Mouse (Mus musculus) lung, embryonic 16.5 days (tissue): ENCODE data around the gene Gm49601. TPM values are rescaled to one million over a fixed set of nuclear protein-coding genes. Genes with fewer than 3 reads are reported as not detected.

ENCODE experiments used
- ATAC-seq: fragments of 200-750 bp; cut with Nextera tagmentation; 2 replicates; pipeline ENCODE4 v1.8.0; 2017; ENCODE audit warnings: low read depth, mild to moderate bottlenecking, moderate library complexity
- H3K27ac ChIP-seq: fragments of 300-500 bp; sonication (generic); 2 replicates; pipeline ENCODE4 v1.5.1; 2014; ENCODE audit warnings: mild to moderate bottlenecking, control low read depth, low read length
- H3K27me3 ChIP-seq: fragments of 300-500 bp; sonication (generic); 2 replicates; pipeline ENCODE4 v1.6.1; 2014; ENCODE audit warnings: low read depth, low read length, mixed read lengths; ENCODE audit not compliant: control insufficient read depth, insufficient read depth
- H3K36me3 ChIP-seq: fragments of 300-500 bp; sonication (generic); 2 replicates; pipeline ENCODE4 v1.6.1; 2014; ENCODE audit warnings: low read length; ENCODE audit not compliant: control insufficient read depth, insufficient read depth
- H3K4me1 ChIP-seq: fragments of 300-500 bp; sonication (generic); replicated peaks from 2 replicates; pipeline ENCODE4 v1.6.1; 2014; ENCODE audit warnings: low read length, mixed read lengths; ENCODE audit not compliant: control insufficient read depth, insufficient read depth
- H3K4me2 ChIP-seq: fragments of 300-500 bp; sonication (generic); 2 replicates; pipeline ENCODE4 v1.6.1; 2014; ENCODE audit warnings: low read depth, low read length, control low read depth
- H3K4me3 ChIP-seq: fragments of 300-500 bp; sonication (generic); 2 replicates; pipeline ENCODE4 v1.5.1; 2014; ENCODE audit warnings: mild to moderate bottlenecking, low read length, control low read depth
- H3K9ac ChIP-seq: fragments of 300-500 bp; sonication (generic); 2 replicates; pipeline ENCODE4 v1.6.1; 2014; ENCODE audit warnings: low read length, control low read depth
- H3K9me3 ChIP-seq: fragments of 300-500 bp; sonication (generic); 2 replicates; pipeline ENCODE4 v1.6.1; 2016; ENCODE audit warnings: low read length; ENCODE audit not compliant: control insufficient read depth
- WGBS: fragments of 180-500 bp; shearing (Covaris S2); extraction: QIAGEN DNeasy Blood & Tissue Kit; methylation state at CpG from one replicate; pipeline ENCODE4 v1.1.7; 2014; 5-methylcytosine and 5-hydroxymethylcytosine counted together
- polyA plus RNA-seq: library from polyadenylated mRNA; unstranded; fragments of >200 nt; fragmentation: Nextera tagmentation; extraction: Ambion mirVana; gene quantifications from 2 replicates; pipeline ENCODE4 v1.2.1, GENCODE M21; 2015

Gm49601 gene
- polyA plus RNA-seq, 1 experiment from 2014 or later: 4.2 TPM

DNA sequence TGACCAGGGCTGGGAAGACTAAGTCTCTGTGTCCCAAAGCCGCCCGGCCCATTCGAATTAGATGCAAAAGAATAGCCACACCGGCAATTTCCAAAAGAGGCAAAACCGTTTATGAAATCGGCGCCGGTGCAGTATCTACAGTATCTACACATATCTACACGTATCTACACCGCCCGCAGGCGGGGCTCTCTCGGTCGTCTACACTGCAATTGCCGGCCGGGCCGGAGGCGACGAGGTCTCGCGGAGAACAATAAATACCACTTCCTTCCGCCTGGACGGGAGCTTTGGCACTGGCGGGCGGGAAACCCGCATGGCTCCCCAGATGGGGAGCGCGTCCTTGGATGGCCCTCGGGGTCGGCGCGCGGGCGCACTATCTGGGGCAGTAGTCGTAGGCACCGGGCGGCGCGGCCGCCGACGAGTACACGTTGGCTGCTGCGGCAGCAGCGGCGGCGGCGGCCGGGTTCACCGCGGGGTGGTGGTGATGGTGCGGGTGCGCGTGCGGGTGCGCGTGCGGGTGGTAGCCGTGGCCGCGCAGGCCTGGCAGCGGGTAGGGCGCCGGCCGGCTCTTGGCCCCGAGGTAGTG is 44.5 kb downstream of the Gm49601 start:
- peak overlapping the region; percentile 73 for H3K4me2 ChIP-seq
- peaks cover 24% of the 10 kb centered on the region for H3K4me1 ChIP-seq
- peak; percentile 15; the same call in 1 of the 2 replicates for ATAC-seq
- no peaks in the 10 kb centered on the region for H3K9me3 ChIP-seq
- WGBS: 2% methylated on average over 66 of the region's 66 CpGs
- H3K4me3 ChIP-seq: peak overlapping the region; percentile 45
- H3K27ac ChIP-seq: no peak overlapping the region
- peak overlapping the region; percentile 52 for H3K9ac ChIP-seq
- no peaks in the 10 kb centered on the region for H3K36me3 ChIP-seq
- peaks cover 72% of the 10 kb centered on the region for H3K27me3 ChIP-seq

GRCm38 (mm10) chr16:18581050-18581622 is 45.1 kb downstream of the Gm49601 start:
- 13% methylated on average over 21 of the region's 21 CpGs for WGBS
- no peak; the same call in 1 of the 2 replicates for ATAC-seq
- Histone ChIP-seq H3K9me3 (no peaks in the 10 kb centered on the region), H3K36me3 (no peaks in the 10 kb centered on the region), H3K4me2 (peak overlapping the region; percentile 73), H3K9ac (peak overlapping the region; percentile 52), H3K4me1 (peaks cover 19% of the 10 kb centered on the region), H3K4me3 (peak overlapping the region; percentile 45), H3K27me3 (peaks cover 66% of the 10 kb centered on the region), H3K27ac (no peak overlapping the region)

GRCm38 (mm10) chr16:18580389-18580788 is 45.8 kb downstream of the Gm49601 start:
- Histone ChIP-seq H3K9me3 (no peaks in the 10 kb centered on the region), H3K9ac (no peak overlapping the region), H3K4me3 (no peak overlapping the region), H3K4me2 (no peak overlapping the region), H3K36me3 (no peaks in the 10 kb centered on the region), H3K27me3 (peaks cover 59% of the 10 kb centered on the region), H3K27ac (no peak overlapping the region), H3K4me1 (peaks cover 19% of the 10 kb centered on the region)
- no peak for ATAC-seq
- WGBS: 27% methylated on average over 2 of the region's 2 CpGs

DNA sequence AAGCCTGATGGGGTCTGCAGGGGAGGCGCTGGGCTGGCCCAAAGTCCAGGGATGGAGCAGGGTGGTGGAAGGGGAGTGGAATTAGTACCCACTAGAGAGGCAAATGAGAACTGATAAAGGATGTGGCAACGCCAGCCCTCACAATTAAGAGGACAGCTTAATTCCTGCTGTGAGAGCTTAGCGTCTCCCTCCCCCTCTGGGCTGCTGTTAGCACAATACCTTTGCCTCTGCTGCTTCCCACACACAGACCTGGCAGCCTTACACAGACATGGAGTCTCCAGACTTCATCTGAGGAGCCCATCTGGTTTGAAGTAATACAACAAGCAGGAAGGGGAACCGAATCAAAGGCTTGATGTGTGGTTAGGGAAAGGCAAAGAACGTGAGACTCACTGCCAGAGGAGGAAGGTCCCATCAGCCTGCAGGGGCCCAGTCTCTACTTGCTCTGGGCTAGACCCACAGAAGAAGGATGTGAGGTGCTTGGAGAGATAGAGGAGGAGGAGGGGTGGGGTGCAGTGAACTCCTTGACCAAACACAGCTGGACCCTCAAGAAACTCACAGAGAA is 48.5 kb downstream of the Gm49601 start:
- no peaks in the 10 kb centered on the region for H3K9me3 ChIP-seq
- peaks cover 19% of the 10 kb centered on the region for H3K4me1 ChIP-seq
- H3K4me3 ChIP-seq: no peak overlapping the region
- peaks cover 32% of the 10 kb centered on the region for H3K27me3 ChIP-seq
- WGBS: 26% methylated on average over 5 of the region's 5 CpGs
- H3K4me2 ChIP-seq: no peak overlapping the region
- no peak for ATAC-seq
- no peak overlapping the region for H3K9ac ChIP-seq
- no peaks in the 10 kb centered on the region for H3K36me3 ChIP-seq
- no peak overlapping the region for H3K27ac ChIP-seq

DNA sequence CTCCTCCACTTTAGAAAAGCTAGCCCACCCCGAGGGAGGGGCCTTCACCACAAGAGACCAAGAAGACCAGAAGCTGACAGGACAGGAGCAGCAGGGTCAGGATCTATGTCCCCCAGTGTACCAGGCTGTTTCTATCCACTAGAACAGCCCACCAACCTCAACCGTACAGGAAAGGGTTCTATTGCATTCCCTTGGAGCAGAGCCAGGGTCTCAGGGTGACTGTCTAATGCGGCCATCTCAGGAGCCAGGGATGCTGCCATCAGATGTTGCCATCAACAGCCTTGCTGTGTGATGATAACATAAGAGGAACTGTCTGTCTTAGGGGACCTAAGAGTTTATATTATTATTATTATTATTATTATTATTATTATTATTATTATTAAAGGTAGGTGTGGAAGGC is 49.2 kb downstream of the Gm49601 start:
- Histone ChIP-seq H3K4me2 (no peak overlapping the region), H3K4me3 (no peak overlapping the region), H3K27ac (no peak overlapping the region), H3K9me3 (no peaks in the 10 kb centered on the region), H3K9ac (no peak overlapping the region), H3K27me3 (peaks cover 26% of the 10 kb centered on the region), H3K4me1 (peaks cover 12% of the 10 kb centered on the region), H3K36me3 (no peaks in the 10 kb centered on the region)
- WGBS: 31% methylated on average over 3 of the region's 3 CpGs
- no peak for ATAC-seq

DNA sequence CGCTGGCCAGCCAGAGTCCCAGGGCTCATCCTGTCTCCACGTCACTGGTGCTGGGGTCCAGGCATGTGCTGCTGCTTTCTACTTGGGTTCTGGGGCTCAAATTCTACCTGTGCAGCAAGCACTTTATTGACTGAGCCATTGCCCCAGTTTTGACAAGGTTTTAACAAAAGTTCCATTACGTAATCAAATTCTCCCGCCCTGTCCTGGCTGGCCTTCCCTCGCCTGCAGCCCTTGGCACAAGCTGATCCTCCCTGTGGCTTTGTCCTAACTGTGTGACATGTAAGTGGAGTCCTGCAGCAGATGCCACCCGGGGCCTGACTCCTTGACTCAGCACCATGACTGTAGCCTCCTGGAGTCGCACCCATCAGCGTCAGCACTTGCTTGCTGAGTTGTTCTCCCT is 52.0 kb downstream of the Gm49601 start:
- Histone ChIP-seq H3K9ac (no peak overlapping the region), H3K4me2 (no peak overlapping the region), H3K9me3 (0 out of 2 replicates have a peak, but pooled peaks cover 2% of the 10 kb centered on the region), H3K27me3 (no peaks in the 10 kb centered on the region), H3K4me3 (no peak overlapping the region), H3K4me1 (peaks cover 2% of the 10 kb centered on the region; the same call in 1 of the 2 replicates), H3K36me3 (no peaks in the 10 kb centered on the region), H3K27ac (no peak overlapping the region)
- ATAC-seq: no peak
- 56% methylated on average over 8 of the region's 8 CpGs for WGBS

Other genes with a start within 250 kb of the Gm49601 start
- 22.0 and 22.1 TPM in 2 replicates for gene Txnrd2, start 200.0 kb downstream of the Gm49601 start, polyA plus RNA-seq
- gene Comt, start 199.6 kb downstream of the Gm49601 start, polyA plus RNA-seq: 124 and 125 TPM in 2 replicates
- 14.1 and 14.3 TPM in 2 replicates for gene Gnb1l, start 127.7 kb downstream of the Gm49601 start, polyA plus RNA-seq
- gene Rtl10, start 127.5 kb downstream of the Gm49601 start, polyA plus RNA-seq: 4.0 and 4.5 TPM in 2 replicates
- 5.5 and 6.2 TPM in 2 replicates for gene Tbx1, start 35.8 kb downstream of the Gm49601 start, polyA plus RNA-seq
- 2.0 and 2.2 TPM in 2 replicates for gene Gp1bb, start 4.0 kb downstream of the Gm49601 start, polyA plus RNA-seq
- gene Sept5, start 3.5 kb upstream of the Gm49601 start, polyA plus RNA-seq: 21.1 and 22.2 TPM in 2 replicates
- gene Cldn5, start 150.4 kb upstream of the Gm49601 start, polyA plus RNA-seq: 130 and 134 TPM in 2 replicates
- 89.9 and 91.4 TPM in 2 replicates for gene Ufd1, start 185.4 kb upstream of the Gm49601 start, polyA plus RNA-seq
- gene Cdc45, start 185.6 kb upstream of the Gm49601 start, polyA plus RNA-seq: 48.7 TPM in 2 replicates
- gene 2510002D24Rik, start 210.2 kb upstream of the Gm49601 start, polyA plus RNA-seq: 34.5 and 40.4 TPM in 2 replicates
- gene Gm28539, start 210.2 kb upstream of the Gm49601 start, polyA plus RNA-seq: not detected in 2 replicates